ENCODE assay signal across 1 mouse cellular context in the genomic region with DNA sequence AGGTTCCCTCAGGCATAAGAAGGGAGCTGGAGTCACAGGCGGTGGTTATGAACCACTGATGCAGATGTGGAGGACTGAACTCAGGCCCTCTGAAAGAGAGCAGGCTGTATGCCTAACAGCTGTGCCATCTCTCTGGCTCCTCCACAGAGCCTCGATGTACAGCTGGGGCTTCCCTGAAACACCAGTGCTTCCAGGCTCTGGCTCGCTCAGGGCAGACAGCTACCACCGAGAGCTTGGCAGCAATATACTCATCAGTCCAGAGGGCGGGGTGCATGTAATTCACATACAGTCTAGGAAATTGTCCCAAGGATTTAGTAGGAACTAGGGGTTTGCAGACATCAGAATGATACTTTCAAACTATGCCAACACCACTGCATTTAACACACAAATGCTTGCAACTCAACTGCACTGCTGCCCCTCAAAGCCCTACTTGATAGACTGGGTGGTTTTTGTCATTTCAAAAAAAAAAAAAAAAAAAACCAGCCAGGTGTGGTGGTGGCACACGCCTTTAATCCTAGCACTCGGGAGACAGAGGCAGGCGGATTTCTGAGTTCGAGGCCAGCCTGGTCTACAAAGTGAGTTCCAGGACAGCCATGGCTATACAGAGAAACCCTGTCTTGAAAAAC. TPM values are rescaled to one million over a fixed set of nuclear protein-coding genes. Genes with fewer than 3 reads are reported as not detected.
"Had no signal": no experiment of that assay in that cellular context is flagged by ENCODE, and none has a peak within 500 bp of the region (broad histone marks: within the 10 kb centered on the region; RNA-seq: fewer than 3 reads in every experiment).

No protein-coding gene starts in this region.

RNA-seq across cellular contexts. Expression of gene 1810010H24Rik, which starts 39.4 kb away (rescaled TPM):
- total RNA-seq: monocyte, adult 5-6 weeks had no signal
